27 mouse cellular contexts compared by ENCODE assay signal in genomic region chr1:66459394-66459793, GRCm38 (mm10). TPM values are rescaled to one million over a fixed set of nuclear protein-coding genes. Genes with fewer than 3 reads are reported as not detected.
"Had no signal": no experiment of that assay in that cellular context is flagged by ENCODE, and none has a peak within 500 bp of the region (broad histone marks: within the 10 kb centered on the region; RNA-seq: fewer than 3 reads in every experiment).

No protein-coding gene starts in this region.

- ATAC-seq: forebrain, postnatal 0 days; hindbrain, embryonic 16.5 days; inflammation-experienced regulatory T-cells, adult 6 months; intestine, embryonic 15.5 days; intestine, postnatal 0 days had no signal

- H3K9me3 ChIP-seq: heart, embryonic 10.5 days; heart, embryonic 12.5 days; hindbrain, embryonic 10.5 days; hindbrain, embryonic 12.5 days; intestine, embryonic 15.5 days; limb, embryonic 15.5 days had no signal

- H3K36me3 ChIP-seq: heart, embryonic 10.5 days; heart, embryonic 12.5 days; hindbrain, embryonic 10.5 days; hindbrain, embryonic 12.5 days; intestine, embryonic 15.5 days; limb, embryonic 13.5 days; limb, embryonic 15.5 days had no signal

- H3K9ac ChIP-seq: forebrain, postnatal 0 days; heart, embryonic 12.5 days; hindbrain, embryonic 12.5 days; hindbrain, embryonic 14.5 days; intestine, embryonic 15.5 days; limb, embryonic 13.5 days; limb, embryonic 15.5 days had no signal

- H3K4me3 ChIP-seq: heart, embryonic 10.5 days; heart, embryonic 12.5 days; hindbrain, embryonic 10.5 days; hindbrain, embryonic 12.5 days; intestine, embryonic 15.5 days; layer of hippocampus, adult 2 months; left cerebral cortex, adult 2 months; limb, embryonic 13.5 days; limb, embryonic 15.5 days had no signal

- H3K27ac ChIP-seq: heart, embryonic 10.5 days; hindbrain, embryonic 10.5 days; hindbrain, embryonic 12.5 days; hindbrain, embryonic 14.5 days; intestine, embryonic 15.5 days; layer of hippocampus, adult 2 months; left cerebral cortex, adult 2 months; limb, embryonic 13.5 days; limb, embryonic 15.5 days had no signal

- H3K4me1 ChIP-seq: heart, embryonic 10.5 days; heart, embryonic 12.5 days; hindbrain, embryonic 12.5 days; intestine, embryonic 15.5 days; limb, embryonic 13.5 days; limb, embryonic 15.5 days had no signal

- H3K27me3 ChIP-seq: heart, embryonic 12.5 days; hindbrain, embryonic 12.5 days; intestine, embryonic 15.5 days; limb, embryonic 13.5 days; limb, embryonic 15.5 days had no signal

- DNase-seq: forebrain, postnatal 0 days; gastrocnemius, postnatal 10 days; gastrocnemius, postnatal 25 days; heart, adult 18-20 months; heart, postnatal 10 days; heart, postnatal 4 days; kidney, adult 18-20 months; kidney, adult 8-10 months; kidney, postnatal 10 days; kidney, postnatal 25 days; kidney, postnatal 4 days; left cerebral cortex, postnatal 4 days had no signal

- H3K4me2 ChIP-seq: heart, embryonic 12.5 days; hindbrain, embryonic 12.5 days; hindbrain, embryonic 14.5 days; intestine, embryonic 15.5 days; limb, embryonic 13.5 days; limb, embryonic 15.5 days had no signal

RNA-seq across cellular contexts. Expression of gene Unc80, which starts 8.8 kb away (rescaled TPM):
- total RNA-seq: gastrocnemius, postnatal 4 days; granulocyte monocyte progenitor cell, adult 5-6 weeks had no signal
- polyA plus RNA-seq: heart, embryonic 10.5 days had no signal
